Mouse (Mus musculus) small intestine, adult 2 months (tissue): ENCODE results near the gene Focad. TPM values are rescaled to one million over a fixed set of nuclear protein-coding genes. Genes with fewer than 3 reads are reported as not detected.

ENCODE experiments used
- H3K27ac ChIP-seq: fragments of 200-500 bp; 2 replicates; pipeline ENCODE4 v1.5.1; 2012; ENCODE audit warnings: low read depth, low read length, control low read depth, inconsistent platforms; ENCODE audit not compliant: insufficient read depth
- H3K27me3 ChIP-seq: fragments of 200-500 bp; 2 replicates; pipeline ENCODE4 v1.6.1; 2012; ENCODE audit warnings: mild to moderate bottlenecking, moderate library complexity, low read length, inconsistent platforms; ENCODE audit not compliant: control insufficient read depth, insufficient read depth
- H3K36me3 ChIP-seq: fragments of 200-500 bp; 2 replicates; pipeline ENCODE4 v1.6.1; 2012; ENCODE audit warnings: mild to moderate bottlenecking, low read length, control low read depth, inconsistent platforms; ENCODE audit not compliant: control insufficient read depth, insufficient read depth
- H3K4me1 ChIP-seq: fragments of 200-500 bp; 2 replicates; pipeline ENCODE4 v1.6.1; 2012; ENCODE audit warnings: low read length, inconsistent platforms, mixed read lengths; ENCODE audit not compliant: control insufficient read depth, insufficient read depth, insufficient read length
- H3K4me3 ChIP-seq: fragments of 200-500 bp; 2 replicates; pipeline ENCODE4 v1.5.1; 2012; ENCODE audit warnings: low read depth, mild to moderate bottlenecking, control low read depth, inconsistent platforms, low read length, moderate library complexity
- CTCF ChIP-seq: fragments of 200-500 bp; IDR thresholded peaks from 2 replicates; pipeline ENCODE4 v1.5.1; 2012; ENCODE audit warnings: low read depth, mild to moderate bottlenecking, control low read depth, inconsistent platforms, low read length, moderate library complexity, mixed read lengths; ENCODE audit not compliant: insufficient replicate concordance, insufficient read length; ENCODE audit errors: extremely low read depth
- POLR2A ChIP-seq: fragments of 200-500 bp; IDR thresholded peaks from 2 replicates; pipeline ENCODE4 v1.6.1; 2012; ENCODE audit warnings: low read depth, mild to moderate bottlenecking, control low read depth, inconsistent platforms, low read length, moderate library complexity
- WGBS: fragments of 180-500 bp; shearing (Covaris S2); methylation state at CpG from one replicate; pipeline ENCODE4 v1.1.7; 2018; 5-methylcytosine and 5-hydroxymethylcytosine counted together
- polyA plus RNA-seq: library from polyadenylated mRNA; depleted of rRNA; stranded (reverse); fragments of >200 nt; gene quantifications from 2 replicates; pipeline ENCODE4 v1.2.3, GENCODE M21; 2012

Gene Focad
- polyA plus RNA-seq, 1 experiment: 2.2 TPM

DNA sequence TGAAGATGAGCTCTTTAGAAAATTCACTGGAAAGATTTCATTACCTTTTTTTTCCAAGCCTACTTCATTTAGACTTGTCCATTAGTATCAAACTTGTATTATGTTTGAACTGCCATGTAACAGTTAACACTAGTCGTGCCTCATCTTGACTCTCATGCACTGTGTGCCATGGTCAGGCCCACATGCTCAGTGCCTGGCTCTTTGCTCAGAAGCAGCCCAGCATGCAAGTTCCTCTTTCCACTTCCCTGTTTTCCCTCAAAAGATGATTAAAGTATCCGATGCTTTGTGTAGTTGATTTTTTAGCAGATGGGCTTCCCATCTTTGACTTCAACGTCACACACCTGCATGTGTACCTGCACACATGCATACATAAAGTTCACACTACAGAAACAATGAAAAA is 301.3 kb downstream of the Focad start:
- H3K27ac ChIP-seq: no peak overlapping the region
- 81% methylated on average over 3 of the region's 3 CpGs for WGBS
- H3K27me3 ChIP-seq: no peaks in the 10 kb centered on the region

DNA sequence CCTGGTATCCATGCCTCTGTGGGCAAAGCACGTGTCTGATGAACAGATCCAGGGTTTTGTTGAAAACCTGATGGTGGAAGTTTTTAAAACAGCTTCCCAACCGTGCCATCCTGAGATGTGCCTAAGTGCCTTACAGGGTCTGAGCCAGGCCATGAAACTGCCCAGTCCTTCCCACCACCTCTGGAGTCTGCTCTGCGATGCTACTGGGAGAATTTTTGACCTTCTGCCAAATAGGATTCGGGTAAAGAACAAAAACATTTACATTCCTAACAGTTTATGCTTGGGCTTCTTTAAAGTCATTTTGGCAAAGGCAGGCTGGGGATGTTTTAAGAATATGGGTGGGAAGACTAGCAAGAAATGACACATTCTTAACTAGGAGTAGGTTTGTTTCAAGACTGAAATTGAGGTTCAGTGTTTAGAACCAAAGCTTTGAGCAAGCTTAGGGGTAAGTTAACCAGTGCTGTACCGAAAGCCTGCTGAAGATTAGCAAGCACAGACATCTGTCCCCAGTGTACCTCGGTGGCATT is 302.6 kb downstream of the Focad start:
- no peak overlapping the region for H3K27ac ChIP-seq
- 75% methylated on average over 6 of the region's 6 CpGs for WGBS

More for the DNA sequence above, 301.3 kb downstream of the Focad start:
- no peaks in the 10 kb centered on the region for H3K36me3 ChIP-seq
- H3K4me3 ChIP-seq: no peak overlapping the region
- TF ChIP-seq POLR2A: no peak
- no peak for TF ChIP-seq CTCF
- no peaks in the 10 kb centered on the region for H3K4me1 ChIP-seq

DNA sequence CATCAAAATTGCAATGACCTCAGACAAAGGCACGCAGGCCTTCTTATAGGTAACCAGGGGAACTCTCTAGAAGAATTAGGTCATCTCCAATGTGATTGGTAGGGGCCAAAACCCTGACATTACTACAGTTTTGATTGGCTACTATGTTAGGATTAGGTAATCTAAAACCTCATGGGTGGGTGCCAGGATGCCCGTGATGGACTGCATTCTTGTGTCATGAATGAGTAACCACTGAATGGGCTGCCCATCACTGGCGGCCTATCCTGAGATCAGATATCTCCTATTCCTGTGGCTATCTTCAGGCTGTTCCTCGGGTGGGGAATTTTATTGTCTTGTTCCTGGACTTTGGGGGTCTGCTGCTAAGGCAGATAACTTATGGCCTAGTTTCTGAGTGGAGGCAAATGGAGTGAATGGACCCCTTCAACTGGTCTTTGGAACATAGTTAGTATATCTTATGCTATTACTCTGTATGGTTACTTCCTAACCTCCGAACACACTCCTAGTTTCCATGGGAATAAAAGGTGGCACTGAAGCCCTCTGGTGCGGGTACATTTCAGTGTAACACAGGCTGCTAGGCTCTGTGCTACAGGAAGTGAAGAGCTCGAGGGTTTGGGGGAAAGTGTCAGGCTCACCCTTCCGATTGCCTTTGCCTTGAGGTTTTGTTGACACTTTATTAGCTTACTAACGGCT is 306.0 kb downstream of the Focad start:
- 78% methylated on average over 9 of the region's 9 CpGs for WGBS
- TF ChIP-seq POLR2A: no peak
- Histone ChIP-seq H3K36me3 (no peaks in the 10 kb centered on the region), H3K4me1 (no peaks in the 10 kb centered on the region), H3K27me3 (no peaks in the 10 kb centered on the region), H3K27ac (no peak overlapping the region), H3K4me3 (no peak overlapping the region)

More for the DNA sequence above, 302.6 kb downstream of the Focad start:
- H3K27me3 ChIP-seq: no peaks in the 10 kb centered on the region
- H3K4me3 ChIP-seq: no peak overlapping the region
- TF ChIP-seq POLR2A: no peak
- no peak for TF ChIP-seq CTCF
- H3K4me1 ChIP-seq: no peaks in the 10 kb centered on the region
- no peaks in the 10 kb centered on the region for H3K36me3 ChIP-seq

DNA sequence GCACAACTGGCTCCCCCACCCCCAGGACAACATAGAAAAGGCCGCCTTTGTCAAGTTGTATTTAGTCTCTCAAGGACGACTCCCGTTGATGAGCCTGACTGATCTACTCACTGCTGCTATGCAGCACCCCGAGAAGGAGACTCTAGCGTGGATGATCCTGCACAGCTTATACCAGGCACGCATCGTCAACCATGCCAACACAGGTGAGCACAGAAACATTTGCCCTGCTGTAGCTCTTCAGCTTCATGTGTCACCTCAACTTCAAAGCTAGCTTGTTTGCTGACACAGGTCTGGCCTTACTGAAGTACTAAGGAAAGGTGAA is 306.5 kb downstream of the Focad start:
- TF ChIP-seq CTCF: no peak
- TF ChIP-seq POLR2A: no peak
- WGBS: 84% methylated on average over 7 of the region's 7 CpGs

DNA sequence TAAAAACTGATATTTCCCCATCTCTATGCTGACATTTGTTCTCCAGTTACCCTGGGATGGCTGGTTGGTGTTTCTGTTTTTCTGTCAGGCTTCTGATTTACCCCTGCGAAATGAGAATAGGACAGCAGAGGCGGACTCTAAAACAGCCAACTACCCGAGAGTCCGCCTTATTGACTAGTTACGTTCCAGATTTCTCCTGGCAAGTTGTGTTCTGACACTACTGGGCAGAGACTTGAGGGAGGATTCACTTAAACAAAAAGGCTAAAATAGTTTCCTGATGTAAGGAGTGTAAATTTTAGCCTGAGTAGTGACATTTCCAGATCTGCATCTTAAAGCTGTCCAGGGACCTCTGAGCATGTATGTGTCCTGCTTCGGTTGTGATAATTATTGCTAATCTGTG is 308.5 kb downstream of the Focad start:
- H3K4me3 ChIP-seq: no peak overlapping the region
- H3K27ac ChIP-seq: no peak overlapping the region
- no peaks in the 10 kb centered on the region; the same call in 1 of the 2 replicates for H3K4me1 ChIP-seq
- whole genome bisulfite sequencing: 88% methylated on average over 6 of the region's 6 CpGs
- TF ChIP-seq CTCF (no peak), POLR2A (no peak)
- H3K36me3 ChIP-seq: 0 out of 2 replicates have a peak, but pooled peaks cover 4% of the 10 kb centered on the region
- no peaks in the 10 kb centered on the region for H3K27me3 ChIP-seq

More for the DNA sequence above, 306.5 kb downstream of the Focad start:
- Histone ChIP-seq H3K27me3 (no peaks in the 10 kb centered on the region), H3K27ac (no peak overlapping the region), H3K36me3 (no peaks in the 10 kb centered on the region), H3K4me3 (no peak overlapping the region), H3K4me1 (no peaks in the 10 kb centered on the region)

DNA sequence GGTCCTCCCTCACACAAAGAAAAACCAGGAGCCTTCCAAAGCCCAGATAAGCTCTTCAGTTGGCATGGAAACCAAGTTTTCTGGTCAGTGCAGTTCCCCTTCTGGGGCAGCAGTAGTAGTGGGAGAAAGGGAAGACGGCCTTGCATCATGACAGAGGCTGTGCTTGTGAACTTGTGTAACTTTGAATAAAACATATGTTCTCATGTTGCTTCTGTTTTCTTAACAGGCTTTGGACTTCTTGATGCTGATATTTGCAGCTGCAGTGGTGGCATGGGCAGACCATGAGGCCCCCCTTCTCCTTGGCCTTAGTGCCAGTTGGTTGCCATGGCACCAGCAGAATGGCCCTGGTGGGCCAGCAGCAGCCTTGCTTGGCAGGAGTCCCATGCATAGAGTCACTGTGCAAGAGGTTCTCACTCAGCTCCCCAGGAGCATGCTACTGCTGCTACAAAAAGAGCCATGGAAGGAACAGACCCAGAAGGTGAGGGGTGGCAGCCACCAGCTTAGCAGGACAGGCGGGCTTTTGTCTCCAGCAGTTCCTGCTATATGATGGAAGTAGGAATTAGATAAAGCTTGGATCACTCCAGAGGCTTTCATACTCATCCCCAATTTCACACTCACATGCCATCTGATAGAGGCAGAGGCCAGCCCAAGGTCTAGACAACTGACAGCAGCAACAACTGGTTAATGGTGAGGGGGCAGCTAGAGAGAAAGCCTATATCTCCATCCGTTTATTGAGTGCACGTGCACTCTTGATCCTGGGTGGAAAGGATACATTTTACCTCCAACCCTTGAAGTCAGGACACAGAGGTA is 312.7 kb downstream of the Focad start:
- WGBS: 91% methylated on average over 4 of the region's 4 CpGs
- no peak overlapping the region for H3K4me3 ChIP-seq
- H3K27me3 ChIP-seq: no peaks in the 10 kb centered on the region
- no peaks in the 10 kb centered on the region; the same call in 1 of the 2 replicates for H3K4me1 ChIP-seq
- H3K36me3 ChIP-seq: 0 out of 2 replicates have a peak, but pooled peaks cover 4% of the 10 kb centered on the region
- no peak for TF ChIP-seq POLR2A
- TF ChIP-seq CTCF: no peak
- no peak overlapping the region for H3K27ac ChIP-seq

DNA sequence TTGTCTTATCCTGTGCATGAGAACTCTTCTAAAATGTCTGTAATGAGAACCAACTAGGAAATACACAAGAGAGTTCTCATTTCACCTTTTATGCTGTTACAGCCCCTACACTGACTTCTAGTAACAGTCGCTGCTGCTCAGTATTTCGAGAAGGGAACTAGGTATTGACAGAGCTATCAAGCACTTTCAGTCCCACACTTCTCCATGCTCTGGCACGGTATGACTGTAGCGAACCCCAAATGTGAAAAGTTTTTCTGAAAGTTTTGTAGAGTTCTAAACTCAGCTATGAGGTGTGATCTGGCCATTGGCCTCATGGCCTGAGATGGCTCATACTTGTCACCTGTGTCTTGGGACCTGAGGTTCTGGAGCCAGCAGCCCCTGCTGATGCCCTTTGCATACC is 314.9 kb downstream of the Focad start:
- H3K27ac ChIP-seq: no peak overlapping the region
- H3K27me3 ChIP-seq: no peaks in the 10 kb centered on the region
- TF ChIP-seq POLR2A (no peak), CTCF (no peak)
- 0 out of 2 replicates have a peak, but pooled peaks cover 4% of the 10 kb centered on the region for H3K36me3 ChIP-seq
- WGBS: 96% methylated on average over 4 of the region's 4 CpGs
- H3K4me3 ChIP-seq: no peak overlapping the region
- no peaks in the 10 kb centered on the region; the same call in 1 of the 2 replicates for H3K4me1 ChIP-seq

DNA sequence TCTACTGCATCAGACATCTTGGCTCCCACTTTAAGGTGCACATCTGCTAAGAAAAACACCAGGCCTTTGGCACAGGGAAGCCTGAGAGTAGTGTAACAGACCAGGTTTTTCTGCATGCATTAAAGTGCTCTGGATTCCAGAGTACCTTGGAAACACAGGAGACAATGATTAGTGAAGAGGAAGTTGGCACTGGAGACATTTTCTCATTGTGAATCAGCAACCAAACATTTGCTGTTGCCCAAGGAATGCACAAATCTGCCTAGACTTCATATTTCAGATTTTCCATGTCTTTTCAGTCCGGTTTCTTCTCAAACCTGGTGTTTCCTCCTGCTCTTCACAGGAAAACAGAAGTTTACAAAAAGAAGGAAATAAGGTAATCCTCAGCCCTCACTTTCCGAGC is 317.9 kb downstream of the Focad start:
- WGBS: 85% methylated on average over 2 of the region's 2 CpGs
- H3K4me1 ChIP-seq: no peaks in the 10 kb centered on the region
- 0 out of 2 replicates have a peak, but pooled peaks cover under 1% of the 10 kb centered on the region for H3K36me3 ChIP-seq
- H3K27me3 ChIP-seq: no peaks in the 10 kb centered on the region
- H3K27ac ChIP-seq: no peak overlapping the region
- H3K4me3 ChIP-seq: no peak overlapping the region
- TF ChIP-seq CTCF (no peak), POLR2A (no peak)
